Mouse (Mus musculus): Measurements from ENCODE around the gene Dyrk1a. TPM values are rescaled to one million over a fixed set of nuclear protein-coding genes. Genes with fewer than 3 reads are reported as not detected.

Gene Dyrk1a
- polyA plus RNA-seq, 1 experiment from 2014 or later: 9.4 TPM

GRCm38 (mm10) chr16:94631984-94632383, 62.2 kb downstream of the Dyrk1a start:
- Histone ChIP-seq H3K4me3 (ENCODE audit: low read length) (no peak overlapping the region), H3K9me3 (ENCODE audit: control insufficient read depth, low read length) (no peaks in the 10 kb centered on the region), H3K4me1 (ENCODE audit: control insufficient read depth, insufficient read depth, low read depth, low read length) (peaks cover 12% of the 10 kb centered on the region), H3K36me3 (ENCODE audit: control insufficient read depth, insufficient read depth, low read length) (no peaks in the 10 kb centered on the region), H3K4me2 (ENCODE audit: low read length) (peak overlapping the region; percentile 23; the same call in 1 of the 2 replicates), H3K9ac (ENCODE audit: low read depth, low read length) (no peak overlapping the region), H3K27me3 (replicated peaks; ENCODE audit: control insufficient read depth, insufficient read depth, low read length) (no peaks in the 10 kb centered on the region), H3K27ac (ENCODE audit: low read depth, low read length) (0 out of 2 replicates have a peak overlapping the region, but pooled peaks have one; percentile 44)
- WGBS: 3% methylated on average over 5 of the region's 5 CpGs
- ATAC-seq: peak; percentile 94

- H3K27me3 ChIP-seq (replicated peaks; ENCODE audit: control insufficient read depth, insufficient read depth, low read length): no peaks in the 10 kb centered on the region
- WGBS: 65% methylated on average over 6 of the region's 6 CpGs
- peak; percentile 37; the same call in 1 of the 2 replicates for ATAC-seq
- H3K4me1 ChIP-seq (ENCODE audit: control insufficient read depth, insufficient read depth, low read depth, low read length): peaks cover 8% of the 10 kb centered on the region
- no peak overlapping the region for H3K4me2 ChIP-seq (ENCODE audit: low read length)
- H3K4me3 ChIP-seq (ENCODE audit: low read length): no peak overlapping the region
- no peaks in the 10 kb centered on the region for H3K36me3 ChIP-seq (ENCODE audit: control insufficient read depth, insufficient read depth, low read length)
- no peaks in the 10 kb centered on the region for H3K9me3 ChIP-seq (ENCODE audit: control insufficient read depth, low read length)
- peak overlapping the region; percentile 48; the same call in 1 of the 2 replicates for H3K27ac ChIP-seq (ENCODE audit: low read depth, low read length)
- H3K9ac ChIP-seq (ENCODE audit: low read depth, low read length): no peak overlapping the region
These were observed 62.7 kb downstream of the Dyrk1a start for GRCm38 (mm10) chr16:94632424-94632963.

- no peak overlapping the region; the same call in 1 of the 2 replicates for H3K27ac ChIP-seq (ENCODE audit: low read depth, low read length)
- peaks cover 8% of the 10 kb centered on the region for H3K4me1 ChIP-seq (ENCODE audit: control insufficient read depth, insufficient read depth, low read depth, low read length)
- 0 out of 2 replicates have a peak, but pooled peaks have one; percentile 19 for ATAC-seq
- H3K4me2 ChIP-seq (ENCODE audit: low read length): no peak overlapping the region
- no peaks in the 10 kb centered on the region for H3K27me3 ChIP-seq (replicated peaks; ENCODE audit: control insufficient read depth, insufficient read depth, low read length)
- no peaks in the 10 kb centered on the region for H3K9me3 ChIP-seq (ENCODE audit: control insufficient read depth, low read length)
- no peaks in the 10 kb centered on the region for H3K36me3 ChIP-seq (ENCODE audit: control insufficient read depth, insufficient read depth, low read length)
- 63% methylated on average over 6 of the region's 6 CpGs for WGBS
- H3K4me3 ChIP-seq (ENCODE audit: low read length): no peak overlapping the region
- H3K9ac ChIP-seq (ENCODE audit: low read depth, low read length): no peak overlapping the region
These were observed 63.2 kb downstream of the Dyrk1a start for GRCm38 (mm10) chr16:94633012-94633411.

- peaks cover 4% of the 10 kb centered on the region for H3K4me1 ChIP-seq (ENCODE audit: control insufficient read depth, insufficient read depth, low read depth, low read length)
- no peak overlapping the region for H3K4me2 ChIP-seq (ENCODE audit: low read length)
- H3K36me3 ChIP-seq (ENCODE audit: control insufficient read depth, insufficient read depth, low read length): no peaks in the 10 kb centered on the region
- no peaks in the 10 kb centered on the region for H3K27me3 ChIP-seq (replicated peaks; ENCODE audit: control insufficient read depth, insufficient read depth, low read length)
- no peaks in the 10 kb centered on the region for H3K9me3 ChIP-seq (ENCODE audit: control insufficient read depth, low read length)
- no peak overlapping the region for H3K4me3 ChIP-seq (ENCODE audit: low read length)
- 80% methylated on average over 10 of the region's 10 CpGs for WGBS
- H3K27ac ChIP-seq (ENCODE audit: low read depth, low read length): no peak overlapping the region
- no peak for ATAC-seq
- no peak overlapping the region for H3K9ac ChIP-seq (ENCODE audit: low read depth, low read length)
These were observed 67.6 kb downstream of the Dyrk1a start for GRCm38 (mm10) chr16:94637423-94637822.

- H3K4me1 ChIP-seq (ENCODE audit: control insufficient read depth, insufficient read depth, low read depth, low read length): no peaks in the 10 kb centered on the region; the same call in none of the 2 replicates
- ATAC-seq: no peak
- no peaks in the 10 kb centered on the region for H3K9me3 ChIP-seq (ENCODE audit: control insufficient read depth, low read length)
- H3K4me3 ChIP-seq (ENCODE audit: low read length): no peak overlapping the region
- WGBS: 100% methylated on average over 2 of the region's 2 CpGs
- no peak overlapping the region for H3K27ac ChIP-seq (ENCODE audit: low read depth, low read length)
- no peaks in the 10 kb centered on the region for H3K36me3 ChIP-seq (ENCODE audit: control insufficient read depth, insufficient read depth, low read length)
- H3K9ac ChIP-seq (ENCODE audit: low read depth, low read length): no peak overlapping the region
- H3K4me2 ChIP-seq (ENCODE audit: low read length): no peak overlapping the region
- H3K27me3 ChIP-seq (replicated peaks; ENCODE audit: control insufficient read depth, insufficient read depth, low read length): no peaks in the 10 kb centered on the region
These were observed 72.0 kb downstream of the Dyrk1a start for GRCm38 (mm10) chr16:94641799-94642198.

- Histone ChIP-seq H3K27me3 (replicated peaks; ENCODE audit: control insufficient read depth, insufficient read depth, low read length) (no peaks in the 10 kb centered on the region), H3K27ac (ENCODE audit: low read depth, low read length) (no peak overlapping the region), H3K4me1 (ENCODE audit: control insufficient read depth, insufficient read depth, low read depth, low read length) (peaks cover 16% of the 10 kb centered on the region), H3K9ac (ENCODE audit: low read depth, low read length) (no peak overlapping the region), H3K4me3 (ENCODE audit: low read length) (no peak overlapping the region), H3K9me3 (ENCODE audit: control insufficient read depth, low read length) (no peaks in the 10 kb centered on the region), H3K36me3 (ENCODE audit: control insufficient read depth, insufficient read depth, low read length) (no peaks in the 10 kb centered on the region), H3K4me2 (ENCODE audit: low read length) (no peak overlapping the region)
- 76% methylated on average over 5 of the region's 5 CpGs for WGBS
- ATAC-seq: no peak
These were observed 77.3 kb downstream of the Dyrk1a start for GRCm38 (mm10) chr16:94647153-94647552.

- Histone ChIP-seq H3K4me3 (ENCODE audit: low read length) (no peak overlapping the region), H3K9me3 (ENCODE audit: control insufficient read depth, low read length) (no peaks in the 10 kb centered on the region), H3K4me2 (ENCODE audit: low read length) (no peak overlapping the region), H3K4me1 (ENCODE audit: control insufficient read depth, insufficient read depth, low read depth, low read length) (peaks cover 16% of the 10 kb centered on the region), H3K9ac (ENCODE audit: low read depth, low read length) (no peak overlapping the region), H3K27me3 (replicated peaks; ENCODE audit: control insufficient read depth, insufficient read depth, low read length) (no peaks in the 10 kb centered on the region), H3K27ac (ENCODE audit: low read depth, low read length) (no peak overlapping the region), H3K36me3 (ENCODE audit: control insufficient read depth, insufficient read depth, low read length) (no peaks in the 10 kb centered on the region)
- no peak for ATAC-seq
- 86% methylated on average over 2 of the region's 2 CpGs for WGBS
These were observed 78.1 kb downstream of the Dyrk1a start for GRCm38 (mm10) chr16:94647925-94648324.

GRCm38 (mm10) chr16:94649861-94650260, 80.1 kb downstream of the Dyrk1a start:
- Histone ChIP-seq H3K4me1 (ENCODE audit: control insufficient read depth, insufficient read depth, low read depth, low read length) (peaks cover 16% of the 10 kb centered on the region), H3K27me3 (replicated peaks; ENCODE audit: control insufficient read depth, insufficient read depth, low read length) (no peaks in the 10 kb centered on the region), H3K9me3 (ENCODE audit: control insufficient read depth, low read length) (no peaks in the 10 kb centered on the region), H3K4me2 (ENCODE audit: low read length) (no peak overlapping the region), H3K4me3 (ENCODE audit: low read length) (no peak overlapping the region), H3K36me3 (ENCODE audit: control insufficient read depth, insufficient read depth, low read length) (no peaks in the 10 kb centered on the region), H3K9ac (ENCODE audit: low read depth, low read length) (no peak overlapping the region), H3K27ac (ENCODE audit: low read depth, low read length) (no peak overlapping the region)
- no peak for ATAC-seq
- WGBS: 87% methylated on average over 3 of the region's 3 CpGs

GRCm38 (mm10) chr16:94652091-94652713, 82.4 kb downstream of the Dyrk1a start:
- Histone ChIP-seq H3K4me1 (ENCODE audit: control insufficient read depth, insufficient read depth, low read depth, low read length) (peaks cover 18% of the 10 kb centered on the region), H3K4me3 (ENCODE audit: low read length) (no peak overlapping the region), H3K36me3 (ENCODE audit: control insufficient read depth, insufficient read depth, low read length) (no peaks in the 10 kb centered on the region), H3K27ac (ENCODE audit: low read depth, low read length) (no peak overlapping the region), H3K4me2 (ENCODE audit: low read length) (no peak overlapping the region), H3K9ac (ENCODE audit: low read depth, low read length) (no peak overlapping the region), H3K27me3 (replicated peaks; ENCODE audit: control insufficient read depth, insufficient read depth, low read length) (no peaks in the 10 kb centered on the region), H3K9me3 (ENCODE audit: control insufficient read depth, low read length) (no peaks in the 10 kb centered on the region)
- ATAC-seq: no peak
- 72% methylated on average over 4 of the region's 4 CpGs for WGBS
